Mouse (Mus musculus) liver, postnatal 0 days (tissue): ENCODE data around the gene Lrit3.

Experiments
- CTCF ChIP-seq: sonication (generic); IDR thresholded peaks from 2 replicates; pipeline ENCODE4 v1.5.1; 2016; ENCODE audit warnings: antibody characterized with exemption, low read depth
- EP300 ChIP-seq: IDR thresholded peaks from 2 replicates; pipeline ENCODE4 v1.6.1; 2016; ENCODE audit warnings: antibody characterized with exemption, low read depth, mild to moderate bottlenecking

GRCm38 (mm10) chr3:129820847-129821246 is 17.0 kb upstream of the Lrit3 start:
- TF ChIP-seq CTCF (no peak), EP300 (no peak)
